Mouse (Mus musculus) G1E (cell line): ENCODE results near the gene Zfp398. TPM values are rescaled to one million over a fixed set of nuclear protein-coding genes. Genes with fewer than 3 reads are reported as not detected.

Source experiments
- ATAC-seq: 2 replicates; pipeline ENCODE4 v1.8.0; 2016; ENCODE audit warnings: mild to moderate bottlenecking; ENCODE audit not compliant: insufficient number of reproducible peaks, poor library complexity, low FRiP score, severe bottlenecking; ENCODE audit errors: extremely low read depth
- DNase-seq: peaks from one replicate; pipeline ENCODE4 v3.0.0; 2012; ENCODE audit warnings: low spot score
- H3K27me3 ChIP-seq: 2 replicates; pipeline ENCODE4 v1.6.1; 2012; ENCODE audit warnings: mild to moderate bottlenecking, low read length, inconsistent platforms; ENCODE audit not compliant: insufficient read depth
- H3K36me3 ChIP-seq: replicated peaks from 2 replicates; pipeline ENCODE3; 2012; ENCODE audit warnings: mild to moderate bottlenecking, inconsistent platforms
- H3K4me1 ChIP-seq: 2 replicates; pipeline ENCODE4 v1.6.1; 2012; ENCODE audit warnings: low read depth, low read length, inconsistent platforms, mixed read lengths; ENCODE audit not compliant: insufficient read depth
- H3K4me3 ChIP-seq: 2 replicates; pipeline ENCODE4 v1.5.1; 2012; ENCODE audit warnings: low read depth, mild to moderate bottlenecking, inconsistent platforms, low read length, moderate library complexity, mixed read lengths
- H3K9me3 ChIP-seq: replicated peaks from 2 replicates; pipeline ENCODE4 v1.6.1; 2012; ENCODE audit warnings: inconsistent platforms
- CTCF ChIP-seq: IDR thresholded peaks from 2 replicates; pipeline ENCODE4 v1.5.1; 2012; ENCODE audit warnings: low read depth, low read length, inconsistent platforms, mixed read lengths
- GATA1 ChIP-seq: IDR thresholded peaks from 2 replicates; pipeline ENCODE4 v1.6.1; 2012; ENCODE audit warnings: borderline replicate concordance, low read length, inconsistent platforms, mixed read lengths
- GATA2 ChIP-seq: IDR thresholded peaks from 2 replicates; pipeline ENCODE4 v1.6.1; 2012; ENCODE audit warnings: low read depth, low read length, inconsistent platforms, borderline replicate concordance
- POLR2AphosphoS5 ChIP-seq: IDR thresholded peaks from 2 replicates; pipeline ENCODE4 v1.6.1; 2012; ENCODE audit warnings: low read depth, low read length, inconsistent platforms; ENCODE audit not compliant: insufficient replicate concordance
- TAL1 ChIP-seq: conservative IDR thresholded peaks from 2 replicates; pipeline ENCODE4 v1.6.1; 2012; ENCODE audit warnings: low read depth, low read length, inconsistent platforms, mixed read lengths
- polyA plus RNA-seq: library from polyadenylated mRNA; stranded (reverse); fragments of >175 nt; gene quantifications from 2 replicates; pipeline ENCODE4 v1.2.3, GENCODE M21; 2012
- total RNA-seq, 2 experiments: library from RNA; stranded (forward) in 1 of 2; stranded (reverse) in 1 of 2; fragments of 200-1000 nt in 1 of 2; fragments of >200 nt in 1 of 2; fragmentation: Nextera tagmentation in 1 of 2; gene quantifications; 2 replicates each; pipeline ENCODE4 v1.2.3; 2014 to 2017

Gene Zfp398
- total RNA-seq (2014; fragmentation: Nextera tagmentation), result 27.5 and 32.3 TPM in 2 replicates
- 12.6 and 15.7 TPM in 2 replicates for total RNA-seq (2017)
- 4.1 and 4.6 TPM in 2 replicates for polyA plus RNA-seq

DNA sequence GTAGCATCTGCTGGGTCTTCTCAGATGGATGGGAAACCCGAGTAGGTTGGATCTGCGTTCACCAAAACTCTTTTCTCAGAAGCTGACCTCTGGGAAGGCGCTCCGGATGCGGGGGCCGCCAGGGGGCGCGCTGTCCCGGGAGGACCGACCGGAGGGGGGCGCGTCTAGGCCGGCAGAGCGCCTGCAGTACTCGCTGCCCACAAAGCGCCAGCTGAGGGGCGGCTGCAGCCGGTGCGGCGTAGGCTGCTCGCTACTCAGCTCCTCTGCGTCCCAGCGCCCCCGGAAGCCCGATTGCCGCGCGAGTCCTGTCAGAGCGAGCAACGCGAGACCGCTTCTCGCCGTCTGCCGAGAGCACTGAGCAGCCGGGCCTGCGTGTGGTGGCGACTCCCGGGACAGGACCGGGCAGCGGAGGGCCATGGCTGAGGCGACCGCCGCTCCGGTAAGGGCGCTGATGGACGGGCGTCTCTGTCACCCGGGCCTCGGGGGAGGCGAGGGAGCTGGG lies at the start of gene Zfp398:
TSS of gene Zfp398 (plus strand) at position 180 of the 502 bp plus-strand sequence.
- DNase-seq, result peak; percentile 89
- Histone ChIP-seq H3K9me3 (no peaks in the 10 kb centered on the region), H3K36me3 (peaks cover 11% of the 10 kb centered on the region), H3K27me3 (no peaks in the 10 kb centered on the region), H3K4me3 (peak within 1 kb of the TSS; percentile 99), H3K4me1 (peaks cover 49% of the 10 kb centered on the region)
- ATAC-seq, result peak; percentile 69
- TF ChIP-seq POLR2AphosphoS5 (no peak), TAL1 (no peak), CTCF (peak; percentile 63; the same call in 1 of the 2 replicates), GATA1 (no peak), GATA2 (no peak)

DNA sequence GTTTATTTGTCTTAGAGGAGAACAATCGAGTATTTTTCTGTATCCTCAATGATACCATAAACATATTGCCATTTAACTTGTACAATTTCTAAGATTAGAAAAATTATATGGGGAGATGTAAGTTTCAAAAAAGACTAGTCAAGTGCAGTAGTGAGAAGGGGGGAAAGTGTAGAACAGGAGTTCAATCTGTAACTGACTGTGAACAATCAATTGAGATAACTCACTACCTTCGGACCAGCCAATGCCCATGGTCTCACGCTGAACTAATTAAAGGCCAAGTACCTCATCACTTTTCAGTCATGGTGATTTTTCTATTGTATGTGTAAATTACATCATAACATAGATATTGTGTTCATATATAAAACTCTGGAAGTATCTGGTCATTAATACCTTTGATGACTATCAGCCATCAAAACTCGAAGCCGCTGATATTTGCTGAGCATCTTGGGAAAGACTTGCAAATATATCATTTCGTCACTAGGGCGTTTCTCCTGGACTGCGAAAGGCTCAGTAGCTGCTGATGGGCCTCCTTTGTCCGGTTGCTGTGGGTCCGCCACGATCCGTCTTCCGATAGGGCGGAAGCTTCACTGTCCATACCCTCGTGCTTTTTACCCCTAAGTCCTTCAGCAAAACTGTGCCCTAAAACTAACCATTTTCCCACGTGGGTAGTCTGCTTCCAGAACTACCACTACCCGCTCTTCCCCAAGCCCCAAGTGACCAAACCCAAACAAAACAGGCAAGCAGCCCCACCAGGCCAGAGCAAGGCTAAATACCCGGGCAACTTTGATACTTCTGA lies 47.3 kb upstream of the Zfp398 start:
- Histone ChIP-seq H3K36me3 (no peaks in the 10 kb centered on the region), H3K4me3 (peak overlapping the region; percentile 69), H3K4me1 (peaks cover 17% of the 10 kb centered on the region), H3K27me3 (no peaks in the 10 kb centered on the region), H3K9me3 (no peaks in the 10 kb centered on the region)
- ATAC-seq, result peak; percentile 74
- TF ChIP-seq CTCF (no peak), GATA2 (no peak), POLR2AphosphoS5 (no peak; the same call in 1 of the 2 replicates), GATA1 (no peak), TAL1 (no peak)
- DNase-seq, result peak; percentile 58

DNA sequence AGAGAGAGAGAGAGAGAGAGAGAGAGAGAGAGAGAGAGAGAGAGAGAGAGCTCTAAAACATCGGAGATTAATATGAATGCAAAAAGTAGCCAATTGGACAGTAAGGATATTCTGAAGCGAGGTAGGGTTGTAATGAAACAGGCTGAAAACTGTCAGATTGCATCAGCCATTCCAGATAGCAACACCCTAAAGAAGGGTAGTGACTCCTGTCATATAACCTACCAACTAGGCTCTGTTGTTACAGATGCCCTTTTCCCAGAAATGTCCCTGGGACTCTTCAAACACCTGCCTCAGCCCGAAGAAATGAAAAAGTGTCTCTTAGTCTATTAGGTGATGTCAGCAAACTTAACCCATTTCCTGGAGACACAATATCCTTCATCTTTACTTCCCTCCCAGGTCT lies 46.6 kb upstream of the Zfp398 start:
- Histone ChIP-seq H3K4me3 (peak overlapping the region; percentile 69), H3K9me3 (no peaks in the 10 kb centered on the region), H3K4me1 (peaks cover 17% of the 10 kb centered on the region), H3K27me3 (no peaks in the 10 kb centered on the region), H3K36me3 (no peaks in the 10 kb centered on the region)
- no peak for ATAC-seq
- DNase-seq, result peak; percentile 7
- TF ChIP-seq GATA2 (no peak), GATA1 (no peak), CTCF (no peak), TAL1 (no peak), POLR2AphosphoS5 (no peak)

DNA sequence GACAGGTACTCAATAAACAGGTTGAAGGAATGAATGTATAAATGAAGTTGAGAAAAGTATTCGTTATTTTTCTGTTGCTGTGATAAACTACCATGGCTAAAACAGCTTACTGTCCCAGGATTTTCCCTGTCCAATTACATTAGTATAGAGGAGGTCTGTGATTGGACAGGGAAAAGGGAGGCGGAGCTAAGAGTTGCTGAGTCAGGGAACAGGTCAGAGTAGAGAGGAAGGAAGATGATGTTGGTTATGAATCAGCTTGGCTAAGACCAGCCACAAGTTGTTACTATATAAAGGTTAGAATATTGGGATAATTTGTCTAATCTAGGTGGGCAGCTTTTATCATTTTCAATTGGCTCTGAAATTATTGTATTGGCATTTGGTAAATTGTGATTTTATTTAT lies 44.7 kb upstream of the Zfp398 start:
- Histone ChIP-seq H3K4me1 (peaks cover 13% of the 10 kb centered on the region), H3K36me3 (peaks cover 16% of the 10 kb centered on the region), H3K4me3 (no peak overlapping the region), H3K27me3 (no peaks in the 10 kb centered on the region), H3K9me3 (no peaks in the 10 kb centered on the region)
- TF ChIP-seq TAL1 (no peak), GATA2 (no peak), POLR2AphosphoS5 (no peak), CTCF (no peak), GATA1 (no peak)
- peak; percentile 26 for DNase-seq
- no peak for ATAC-seq

- Histone ChIP-seq H3K9me3 (no peaks in the 10 kb centered on the region), H3K36me3 (peaks cover 32% of the 10 kb centered on the region), H3K27me3 (no peaks in the 10 kb centered on the region), H3K4me1 (peaks cover 13% of the 10 kb centered on the region), H3K4me3 (no peak overlapping the region)
- DNase-seq (no peak), ATAC-seq (no peak)
- no peak for TF ChIP-seq TAL1
- no peak for TF ChIP-seq POLR2AphosphoS5
- TF ChIP-seq CTCF, result no peak
- TF ChIP-seq GATA1, result no peak
- TF ChIP-seq GATA2, result no peak
These were observed 42.9 kb upstream of the Zfp398 start for GRCm38 (mm10) chr6:47792533-47792932.

DNA sequence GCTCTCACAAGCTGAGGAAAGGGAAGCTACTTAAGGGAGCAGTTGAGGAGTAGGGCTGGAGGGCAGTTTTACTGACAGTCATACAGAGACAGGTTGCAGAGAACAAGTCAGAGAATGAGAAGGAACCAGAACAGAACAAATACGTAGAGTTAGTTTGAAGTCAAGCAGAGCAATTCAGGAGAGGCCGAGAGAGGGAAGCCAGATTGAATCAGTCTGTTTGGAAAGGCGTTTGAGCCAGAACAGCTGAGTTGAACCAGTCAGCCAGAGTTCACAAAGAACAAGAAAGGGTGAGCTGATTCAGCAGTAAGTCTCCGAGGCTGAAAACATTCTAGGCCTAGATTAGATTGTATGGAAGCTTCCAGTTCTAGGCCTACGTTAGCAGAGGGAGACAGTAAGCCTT lies 42.2 kb upstream of the Zfp398 start:
- H3K4me1 ChIP-seq, result peaks cover 13% of the 10 kb centered on the region
- H3K9me3 ChIP-seq, result no peaks in the 10 kb centered on the region
- TF ChIP-seq TAL1 (no peak), CTCF (no peak), GATA2 (no peak), POLR2AphosphoS5 (no peak), GATA1 (no peak)
- no peaks in the 10 kb centered on the region for H3K27me3 ChIP-seq
- peaks cover 40% of the 10 kb centered on the region for H3K36me3 ChIP-seq
- no peak overlapping the region for H3K4me3 ChIP-seq
- ATAC-seq, result no peak
- DNase-seq, result no peak
